Mouse (Mus musculus) c-Kit-positive CD71-negative TER-119-negative erythroid progenitor cells, embryonic 14.5 days (primary cell): ENCODE results near the gene Tmem82.
"Not testable (repeated sequence)": the region's sequence is repeated elsewhere in the genome, so short reads cannot be mapped to it uniquely, and the experiment has no call there.

Experiments
- DNase-seq: peaks from one replicate; pipeline ENCODE4 v3.0.0-alpha.2; 2013; ENCODE audit warnings: low read depth

The Tmem82 gene

DNA sequence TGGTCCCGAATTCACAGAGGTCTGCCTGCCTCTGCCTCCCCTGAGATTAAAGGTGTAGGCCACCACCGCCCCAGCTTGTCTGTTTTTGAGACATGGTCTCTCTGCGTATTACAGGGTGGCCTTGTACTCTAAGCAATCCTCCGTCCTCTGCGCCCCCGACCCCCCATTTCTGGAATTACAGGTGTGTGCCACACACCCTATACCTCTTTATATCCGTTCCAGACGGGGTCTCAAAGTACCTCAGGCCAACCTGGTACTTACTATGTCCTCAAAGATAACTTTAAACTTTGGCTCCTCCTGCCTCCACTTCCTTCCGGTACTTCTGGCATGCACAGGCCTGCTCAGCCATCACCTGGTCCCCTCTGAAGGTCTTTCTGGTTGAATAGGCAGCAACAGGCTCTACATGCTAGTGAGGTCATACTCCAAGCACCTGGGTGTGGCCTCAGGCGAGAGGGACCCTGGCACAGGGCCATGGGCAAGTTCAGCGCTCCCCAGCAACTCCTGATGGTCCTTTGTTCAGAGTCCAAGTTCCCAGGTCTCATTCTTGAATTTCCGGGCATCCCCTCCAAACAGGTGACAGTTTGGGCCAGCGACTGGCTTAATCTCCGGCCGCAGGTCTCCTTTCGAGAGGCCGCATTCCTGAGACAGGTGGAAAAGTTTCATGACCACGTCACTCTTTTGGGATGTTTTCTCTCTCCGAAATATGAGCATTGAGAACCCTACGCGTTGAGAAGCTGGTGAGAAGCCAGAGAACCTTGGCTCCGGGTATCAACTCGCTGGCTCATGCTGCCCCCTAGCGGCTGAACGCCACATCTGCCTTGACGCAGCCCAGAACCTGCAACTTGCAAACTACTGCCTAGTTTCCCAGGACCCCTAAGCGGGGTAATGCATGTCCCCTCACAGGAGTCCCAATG, 43.4 kb downstream of the Tmem82 start:
- no peak for DNase-seq

DNA sequence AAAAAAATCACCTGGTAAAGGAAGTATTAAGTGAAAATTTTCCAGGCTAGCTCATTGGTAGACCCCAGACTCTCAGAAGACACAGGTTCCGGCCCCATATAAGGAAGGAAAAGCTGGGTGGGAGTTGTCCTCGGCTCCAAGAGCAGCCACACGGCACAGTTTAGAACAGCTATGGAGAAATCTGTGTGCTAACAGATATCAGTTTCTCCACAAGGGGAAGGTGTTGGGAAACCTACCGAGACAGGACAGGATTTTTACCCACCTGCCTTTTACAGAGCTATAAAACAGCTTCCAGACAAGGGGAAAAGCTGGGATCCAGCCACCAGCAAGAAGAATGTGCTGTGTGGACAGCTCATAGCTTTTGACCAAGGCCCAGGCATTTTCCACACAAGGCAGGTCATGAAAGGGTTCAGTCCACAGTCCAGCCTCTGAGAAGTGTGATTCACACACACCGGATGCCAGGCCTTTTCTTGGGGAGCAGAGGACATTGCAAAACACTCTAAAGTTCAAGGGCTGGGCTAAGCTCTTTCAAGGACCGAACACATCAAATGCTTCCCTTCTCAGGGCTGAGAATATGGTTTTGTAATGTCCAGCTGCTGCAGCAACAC, 45.0 kb downstream of the Tmem82 start:
- DNase-seq = no peak

DNA sequence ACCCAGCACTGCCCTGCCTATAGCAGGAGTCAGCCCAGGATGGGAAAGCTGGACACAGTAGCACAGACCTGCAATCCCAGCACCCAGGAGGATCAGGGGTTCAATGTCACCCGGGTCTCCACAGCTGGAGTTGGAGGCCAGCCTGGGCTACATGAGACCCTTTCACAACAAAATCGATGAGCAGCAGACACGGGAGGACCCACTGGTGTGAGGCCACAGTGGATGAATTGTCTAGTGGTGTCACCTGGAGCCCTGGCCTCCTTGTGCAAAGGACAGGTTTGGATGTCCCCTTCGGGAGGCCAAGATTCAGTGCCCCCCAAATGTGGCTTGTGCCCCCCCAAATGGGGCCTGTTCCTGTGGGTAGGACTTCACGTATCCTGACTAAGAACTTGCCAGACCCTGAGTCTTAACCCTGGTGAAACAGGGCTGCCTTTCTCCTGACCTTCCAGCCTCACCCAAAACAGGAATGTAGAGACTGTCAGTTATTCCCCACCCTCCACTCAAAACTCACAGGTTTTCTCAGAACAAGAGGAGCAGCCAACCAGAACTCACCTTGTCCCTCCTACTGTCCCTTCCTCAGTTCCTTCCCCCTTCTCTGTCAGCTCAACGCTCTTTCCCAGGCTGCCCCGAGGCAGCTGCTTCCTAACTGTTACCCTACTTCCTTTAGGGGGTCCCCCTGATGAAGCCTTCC, 45.6 kb downstream of the Tmem82 start:
- DNase-seq = no peak

DNA sequence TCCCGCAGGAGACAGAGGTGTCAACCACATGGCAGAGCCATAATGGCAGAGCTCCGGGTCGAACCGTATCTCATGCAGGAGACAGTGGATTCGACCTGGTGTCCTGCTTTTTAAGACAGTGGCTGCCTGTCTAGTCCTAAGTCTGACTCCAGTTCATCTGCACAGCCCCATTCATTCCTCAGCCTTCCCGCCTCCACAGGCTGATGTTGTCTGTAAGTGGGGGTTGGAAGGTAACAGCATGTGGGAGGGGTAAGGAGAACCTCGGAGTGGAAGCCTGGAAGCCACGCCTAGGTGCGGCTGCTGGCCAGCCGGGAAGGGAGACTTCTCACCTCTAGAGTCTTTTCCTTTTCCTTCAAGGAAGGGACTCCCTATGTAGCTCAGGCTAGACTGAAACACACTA, 46.5 kb downstream of the Tmem82 start:
- DNase-seq = no peak

DNA sequence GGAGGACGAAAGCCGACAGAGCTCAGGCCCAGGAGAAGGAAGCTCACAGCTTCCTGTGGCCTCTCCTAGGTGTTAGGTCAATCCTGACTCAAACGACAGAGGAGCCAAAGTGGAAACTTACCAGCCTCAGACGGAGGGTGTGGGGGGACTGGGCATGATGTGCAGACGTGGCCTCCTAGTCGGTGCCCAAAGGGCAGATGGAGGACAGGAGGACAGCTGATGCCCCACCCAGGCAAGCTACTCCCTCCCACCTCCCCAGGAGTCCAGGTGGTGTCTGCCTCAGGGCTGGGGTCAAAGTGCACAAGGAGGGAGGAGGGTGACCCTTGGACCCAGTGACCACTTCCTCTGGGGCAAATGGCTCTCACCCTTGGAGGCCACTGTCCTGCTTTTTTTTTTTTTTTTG, 47.1 kb downstream of the Tmem82 start:
- DNase-seq = no peak

DNA sequence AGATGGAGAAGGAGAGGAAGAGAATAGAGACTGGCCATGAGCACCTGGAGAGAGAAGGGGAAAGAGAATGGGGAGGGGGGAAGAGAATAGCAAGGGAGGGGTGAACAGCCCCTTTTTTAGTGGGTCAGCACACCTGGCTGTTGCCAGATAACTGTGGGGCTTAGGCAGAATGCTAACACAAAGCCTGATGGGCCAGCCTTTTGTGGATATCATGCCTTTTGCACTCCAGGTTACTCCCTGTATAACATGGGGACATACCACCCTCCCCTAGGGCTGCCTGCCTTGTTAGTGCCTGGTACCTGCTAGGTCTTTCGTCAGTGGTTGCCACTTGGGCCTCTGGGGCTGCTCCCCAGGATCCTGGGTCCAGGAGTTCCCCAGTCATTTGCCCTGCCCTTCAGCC, 47.6 kb downstream of the Tmem82 start:
- DNase-seq = no peak

DNA sequence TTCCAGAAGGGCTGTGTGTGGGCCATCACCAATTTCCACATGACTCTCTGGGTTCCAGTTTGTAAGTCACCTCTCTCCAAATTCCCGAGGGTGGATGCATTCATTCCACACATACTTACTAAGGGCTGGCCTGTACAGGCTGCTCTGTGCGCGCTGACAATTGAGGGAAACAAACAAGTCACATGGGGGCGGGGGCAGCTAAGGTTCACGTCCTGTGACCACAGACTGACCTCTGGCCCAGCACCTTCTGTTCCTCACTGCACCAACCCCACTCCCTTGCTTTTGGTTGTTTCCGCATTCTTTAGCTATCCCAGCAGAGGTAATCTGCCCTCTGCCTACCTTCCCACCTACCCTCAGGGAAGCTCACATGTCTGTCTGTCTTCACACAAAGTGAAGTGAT, 48.4 kb downstream of the Tmem82 start:
- no peak for DNase-seq

DNA sequence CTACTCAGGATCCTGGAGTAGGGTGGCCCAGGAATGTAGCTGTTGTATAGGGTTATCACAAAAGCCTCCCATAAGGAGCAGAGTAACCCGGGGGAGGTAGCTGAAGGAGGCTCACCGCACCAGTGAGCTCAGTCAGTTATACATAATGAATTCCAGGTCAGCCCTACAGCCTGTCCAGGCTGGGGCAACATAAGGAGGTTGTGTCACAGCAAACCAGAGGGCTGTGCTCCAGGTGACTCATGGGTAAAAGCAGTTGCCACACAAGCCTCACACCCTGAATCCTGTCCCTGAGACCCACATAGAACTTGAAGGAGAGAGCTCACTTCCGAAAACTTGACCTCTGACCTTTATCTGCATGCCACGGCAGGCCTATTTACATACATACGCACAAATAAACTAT, 49.5 kb downstream of the Tmem82 start:
- no peak for DNase-seq

DNA sequence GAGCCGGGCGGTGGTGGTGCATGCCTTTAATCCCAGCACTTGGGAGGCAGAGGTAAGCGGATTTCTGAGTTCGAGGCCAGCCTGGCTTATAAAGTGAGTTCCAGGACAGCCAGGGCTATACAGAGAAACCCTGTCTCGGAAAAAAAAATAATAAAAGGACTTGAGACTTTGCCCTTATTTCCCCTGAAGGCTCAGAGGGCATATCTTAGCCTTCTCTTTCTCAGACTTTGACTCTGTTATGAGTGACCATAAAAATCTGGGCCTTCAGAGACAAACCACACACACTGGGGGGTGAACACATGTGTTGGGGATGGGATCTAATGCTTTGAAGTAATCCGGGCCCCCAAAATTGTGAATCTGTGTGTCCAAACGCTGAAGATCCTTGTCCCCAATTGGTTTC, 51.3 kb downstream of the Tmem82 start:
- DNase-seq = not testable (repeated sequence)

DNA sequence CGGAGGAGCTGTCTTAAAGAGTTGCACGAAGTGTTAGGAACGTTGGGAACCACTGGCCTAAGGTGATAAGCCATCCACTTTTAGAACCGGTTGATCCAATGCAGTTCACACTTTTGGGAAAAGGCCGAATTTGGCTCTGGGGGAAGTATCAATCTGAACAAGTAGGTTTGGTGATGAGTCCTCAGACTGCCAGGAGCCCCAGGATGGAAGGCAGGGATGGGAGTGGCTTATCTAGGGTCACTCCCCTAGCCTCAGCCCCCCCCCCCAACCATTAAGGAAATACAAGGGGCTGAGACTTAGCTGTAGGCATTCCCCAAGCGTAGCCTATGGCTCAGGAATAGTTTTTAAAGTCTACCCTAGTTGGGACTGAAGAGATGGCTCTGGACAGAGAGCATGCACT, 52.2 kb downstream of the Tmem82 start:
- no peak for DNase-seq

DNA sequence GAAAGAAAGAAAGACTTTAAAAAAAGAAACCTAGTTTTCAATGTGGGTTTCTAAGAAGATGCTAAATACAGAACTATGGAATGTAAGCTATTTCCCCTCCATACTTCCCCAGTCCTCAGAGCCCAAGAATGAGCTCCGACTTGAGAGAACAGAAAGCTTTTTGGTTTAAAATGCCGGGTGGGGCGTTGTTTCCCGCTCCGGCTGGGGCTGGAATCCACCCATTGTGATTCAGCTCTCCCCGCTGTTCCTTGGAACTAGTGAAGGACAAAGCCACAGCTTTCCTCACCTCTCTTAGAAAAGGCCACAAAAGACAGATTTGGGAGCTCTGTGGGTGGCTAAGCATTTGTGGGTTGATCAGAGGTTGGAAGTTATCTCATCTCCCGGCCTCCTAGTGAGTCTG, 53.1 kb downstream of the Tmem82 start:
- DNase-seq = no peak

DNA sequence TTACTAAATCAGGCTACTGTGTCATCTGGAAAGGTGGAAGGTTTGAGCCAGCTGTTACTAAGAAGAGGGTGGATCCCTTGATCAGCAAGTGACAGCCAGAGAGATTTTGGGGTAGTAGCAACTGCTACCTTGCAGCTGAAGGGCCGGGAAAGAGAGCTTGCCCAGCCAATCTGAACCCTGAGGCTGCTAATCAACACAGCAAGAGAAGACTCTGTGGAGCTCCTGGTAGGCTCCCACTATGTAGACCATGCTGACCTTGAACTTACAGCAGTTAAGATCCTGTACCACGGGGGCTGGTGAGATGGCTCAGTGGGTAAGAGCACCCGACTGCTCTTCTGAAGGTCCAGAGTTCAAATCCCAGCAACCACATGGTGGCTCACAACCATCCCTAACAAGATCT, 53.8 kb downstream of the Tmem82 start:
- DNase-seq = no peak

DNA sequence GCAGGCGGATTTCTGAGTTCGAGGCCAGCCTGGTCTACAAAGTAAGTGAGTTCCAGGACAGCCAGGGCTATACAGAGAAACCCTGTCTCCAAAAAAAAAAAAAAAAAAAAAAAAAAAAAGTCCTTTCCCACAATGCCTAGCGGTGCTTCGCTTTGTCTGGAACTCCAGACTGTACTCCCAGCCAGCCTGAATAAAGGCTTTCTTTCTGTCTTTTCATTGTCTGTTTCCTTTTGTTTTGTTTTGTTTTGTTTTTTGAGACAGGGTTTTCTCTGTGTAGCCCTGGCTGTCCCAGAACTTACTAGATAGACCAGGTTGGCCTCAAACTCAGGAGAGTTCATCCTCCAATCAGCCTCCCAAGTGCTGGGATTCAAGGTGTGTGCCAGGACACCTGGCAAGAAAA, 54.2 kb downstream of the Tmem82 start:
- no peak for DNase-seq
